Mouse (Mus musculus) bone marrow macrophage, adult 2 months (primary cell): Measurements from ENCODE around the gene Vamp2.

Source experiments
- CTCF ChIP-seq: IDR thresholded peaks from 2 replicates; pipeline ENCODE4 v1.5.1; 2012; ENCODE audit warnings: low read depth, mild to moderate bottlenecking, low read length, moderate library complexity
- POLR2A ChIP-seq: IDR thresholded peaks from 2 replicates; pipeline ENCODE4 v1.6.1; 2012; ENCODE audit warnings: mild to moderate bottlenecking, low read depth, low read length, borderline replicate concordance

- TF ChIP-seq POLR2A: no peak
- peak; percentile 57; the same call in 1 of the 2 replicates for TF ChIP-seq CTCF
Observed at GRCm38 (mm10) chr11:69066956-69067355, 21.3 kb upstream of the Vamp2 start.
